Mouse (Mus musculus) cerebellum, postnatal 14 days (tissue): ENCODE data around the gene Rhbdd2.

Experiments
- DNase-seq, 2 experiments: peaks; one replicate each; pipeline ENCODE4 v3.0.0; 2021; ENCODE audit warnings: mixed read lengths in 2 of 2

Gene Rhbdd2

DNA sequence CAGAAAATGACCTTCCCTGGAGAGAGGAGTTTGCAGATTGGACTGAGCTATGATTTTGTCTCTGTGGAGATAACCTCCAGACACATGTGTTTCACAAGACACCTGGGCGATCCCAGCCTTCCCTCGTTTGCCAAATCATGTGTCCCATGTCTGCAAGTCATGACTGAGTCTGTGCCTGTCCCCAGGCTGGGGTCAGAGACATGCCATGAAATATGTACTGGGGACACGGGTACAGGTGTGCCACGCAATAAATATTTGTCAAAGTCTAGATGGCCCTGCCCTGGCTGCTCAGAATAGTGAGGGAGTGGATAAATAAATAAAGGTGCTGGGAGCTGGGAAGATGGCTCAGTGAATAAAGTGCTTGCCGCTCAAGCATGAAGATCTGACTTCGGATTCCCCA lies 13.6 kb downstream of the Rhbdd2 start:
- no peak for DNase-seq

DNA sequence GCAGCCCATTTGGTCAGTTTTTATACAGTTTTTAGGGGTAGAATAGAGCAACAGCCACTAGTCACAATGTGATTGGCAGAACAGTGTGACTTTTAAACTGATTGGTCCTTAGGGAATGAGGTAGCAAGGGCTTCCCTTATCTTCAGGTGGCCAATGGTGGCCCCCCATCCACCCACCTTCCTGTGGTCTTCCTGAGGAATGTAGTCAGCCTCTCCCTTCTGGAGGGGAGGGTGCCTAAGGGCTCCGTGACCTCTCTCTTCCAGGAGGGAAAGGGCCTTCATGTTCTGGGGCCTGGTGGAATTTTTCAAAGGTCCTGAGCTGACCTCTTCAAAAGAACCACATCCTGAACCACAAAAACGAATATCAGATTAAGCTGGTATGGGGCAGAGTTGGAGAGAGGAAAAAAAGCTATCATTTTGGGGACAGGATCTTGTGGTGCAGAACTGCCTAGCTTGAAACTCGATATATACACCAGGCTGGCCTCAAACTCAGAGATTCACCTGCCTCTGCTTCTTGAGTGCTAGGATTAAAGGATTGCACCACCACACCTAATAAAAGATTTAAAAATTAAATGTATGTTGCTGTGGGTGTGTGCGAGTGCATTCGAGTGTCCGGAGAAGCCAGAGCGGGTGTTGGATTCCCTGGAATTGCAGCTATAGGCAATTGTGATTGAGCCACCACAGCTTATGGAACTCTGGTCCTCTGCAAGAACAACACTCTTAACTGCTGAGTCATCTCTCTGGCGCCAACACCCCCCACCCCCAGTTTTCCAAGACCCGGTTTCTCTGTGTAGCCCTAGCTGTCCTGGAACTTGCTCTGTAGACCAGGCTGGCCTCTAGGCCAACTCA lies 16.3 kb downstream of the Rhbdd2 start:
- DNase-seq = no peak

DNA sequence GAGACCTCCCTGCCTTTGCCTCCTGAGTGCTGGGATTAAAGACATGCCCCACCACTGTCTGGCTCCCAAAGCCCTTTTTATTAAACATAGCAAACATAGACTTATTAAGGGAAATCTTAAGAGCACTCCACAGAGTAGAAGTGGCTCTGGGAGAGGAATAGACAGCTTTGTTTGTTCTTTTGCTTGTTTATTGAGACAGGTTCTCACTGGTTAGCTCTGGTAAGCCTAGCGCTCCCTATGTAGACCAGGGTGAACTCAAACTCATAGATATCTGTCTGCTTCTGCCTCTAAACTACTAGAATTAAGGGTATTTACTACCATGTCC lies 16.9 kb downstream of the Rhbdd2 start:
- no peak for DNase-seq

DNA sequence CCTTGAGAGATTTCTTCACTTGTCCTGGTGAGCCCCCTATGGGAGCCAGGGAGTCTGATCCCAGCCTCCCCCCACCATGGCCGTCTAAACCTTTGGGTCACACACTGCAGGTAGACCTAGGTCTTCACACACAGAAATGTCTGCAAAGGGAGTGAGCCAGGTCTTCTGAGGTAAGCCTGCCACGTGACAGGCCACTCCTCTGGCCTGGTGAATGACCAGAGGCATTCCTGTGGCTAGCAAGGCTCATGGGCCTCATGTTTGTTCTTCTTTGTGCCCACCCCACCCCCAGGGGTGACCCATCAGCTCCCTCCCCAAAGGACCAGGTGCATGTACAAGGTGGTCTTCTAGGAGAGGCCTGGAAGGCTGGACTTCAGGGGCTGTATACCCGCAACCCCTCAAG lies 19.1 kb downstream of the Rhbdd2 start:
- DNase-seq = no peak

DNA sequence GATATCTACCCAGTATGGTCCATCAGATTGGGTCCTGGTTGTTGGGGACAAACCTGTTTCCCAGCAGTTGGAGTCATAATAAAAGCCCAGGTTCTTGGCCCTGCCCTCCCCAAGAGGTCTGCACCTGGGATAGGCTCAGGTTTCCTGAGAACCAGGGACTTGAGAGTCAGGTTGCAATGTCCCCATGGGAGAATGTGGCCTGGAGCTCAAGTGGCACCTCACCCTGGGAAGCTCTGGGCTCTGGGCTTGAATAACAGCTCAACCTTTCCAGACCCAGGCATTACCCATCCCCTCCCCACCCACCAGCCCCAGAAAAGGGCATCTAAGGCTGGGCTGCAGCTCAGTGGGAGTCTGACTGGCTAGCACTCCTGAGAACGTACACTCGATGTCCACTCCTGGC lies 20.8 kb downstream of the Rhbdd2 start:
- no peak for DNase-seq

DNA sequence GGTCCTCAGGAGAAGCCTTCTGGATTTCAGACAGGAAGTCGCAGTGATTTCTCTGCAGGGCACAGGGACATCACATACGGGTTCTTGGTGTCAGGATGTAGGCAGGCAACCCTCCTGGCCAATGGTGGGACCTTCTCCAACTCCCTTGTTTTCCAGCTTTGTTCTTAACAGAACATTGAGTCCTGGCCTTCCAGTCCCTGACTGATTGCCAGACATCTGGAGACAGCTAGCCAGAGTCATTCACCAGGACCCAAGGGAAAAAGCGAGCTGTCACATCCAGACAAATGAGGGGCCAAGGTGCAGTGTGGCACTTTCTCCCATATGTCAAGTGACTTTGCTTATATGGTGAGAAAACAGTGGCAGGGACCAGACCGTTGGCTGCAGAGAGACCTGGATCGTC lies 23.6 kb downstream of the Rhbdd2 start:
- DNase-seq = no peak

DNA sequence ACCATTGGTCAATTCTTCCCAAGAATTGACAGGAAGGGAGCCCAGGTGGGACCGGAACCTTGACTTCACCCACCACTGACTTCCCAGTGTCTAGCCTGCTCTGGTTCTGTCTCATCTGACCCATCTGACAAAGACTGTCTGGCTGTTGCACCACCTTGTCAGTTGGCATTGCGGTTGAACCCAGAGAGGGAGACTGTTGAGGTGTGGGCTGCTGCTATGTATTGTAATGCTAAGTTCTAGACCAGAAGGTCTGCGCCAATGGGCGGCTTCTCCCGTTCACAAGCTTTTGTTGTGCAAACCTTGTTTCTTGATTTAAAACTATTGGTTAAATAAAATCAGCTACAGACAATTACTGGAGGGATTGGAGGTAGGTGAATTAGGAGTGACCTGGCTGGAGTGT lies 24.7 kb downstream of the Rhbdd2 start:
- no peak for DNase-seq

DNA sequence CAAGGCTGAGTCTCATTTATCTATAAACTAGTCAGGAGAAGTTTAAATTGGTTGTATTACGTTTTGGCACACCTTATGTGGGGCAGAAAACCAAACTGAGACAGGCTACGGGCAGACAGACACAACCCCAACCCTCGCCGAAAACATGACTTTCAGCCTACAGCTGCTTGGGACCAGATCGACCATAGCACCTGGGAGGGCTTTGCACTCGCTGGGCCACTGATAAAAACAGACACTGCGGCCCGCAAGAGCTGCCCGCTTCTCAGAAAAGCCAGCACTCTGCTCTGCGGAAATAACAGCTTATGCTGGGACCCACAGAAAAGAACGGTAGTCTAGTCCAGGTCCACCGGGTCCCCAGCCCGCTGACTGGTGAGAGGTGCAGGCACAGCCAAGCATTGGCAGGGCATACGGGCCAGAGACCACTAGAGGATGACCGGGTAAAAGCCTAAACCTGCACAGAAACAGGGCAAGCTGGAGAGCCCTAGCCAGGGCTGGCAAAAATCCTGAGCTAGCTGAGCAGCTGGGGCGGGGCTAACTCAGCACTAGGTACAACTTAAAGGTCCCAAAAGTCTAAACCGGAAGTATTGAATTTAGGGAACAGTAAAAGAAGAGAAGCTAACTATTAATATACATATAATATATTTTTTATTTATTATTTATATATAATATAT lies 25.4 kb downstream of the Rhbdd2 start:
- DNase-seq = peak; percentile 16 to 37

DNA sequence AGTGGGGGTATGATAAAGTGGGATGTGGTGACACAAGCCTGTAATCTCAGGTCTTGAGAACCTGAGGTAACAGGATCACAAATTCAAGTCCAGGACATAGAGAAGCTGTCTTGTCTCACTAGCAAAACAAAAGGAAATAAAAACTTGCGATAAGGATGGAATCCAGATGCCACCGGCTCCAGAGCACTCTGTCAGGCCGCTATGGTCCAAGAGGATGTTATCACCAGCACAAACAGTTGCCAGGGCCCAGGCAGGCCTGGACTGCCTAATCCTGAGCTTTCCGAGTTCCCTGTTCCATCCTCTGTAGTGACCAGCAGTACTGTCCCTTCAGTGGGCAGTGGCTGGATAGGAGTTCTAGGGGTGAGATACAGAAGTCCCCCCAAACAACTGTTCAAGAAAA lies 27.5 kb downstream of the Rhbdd2 start:
- no peak for DNase-seq

DNA sequence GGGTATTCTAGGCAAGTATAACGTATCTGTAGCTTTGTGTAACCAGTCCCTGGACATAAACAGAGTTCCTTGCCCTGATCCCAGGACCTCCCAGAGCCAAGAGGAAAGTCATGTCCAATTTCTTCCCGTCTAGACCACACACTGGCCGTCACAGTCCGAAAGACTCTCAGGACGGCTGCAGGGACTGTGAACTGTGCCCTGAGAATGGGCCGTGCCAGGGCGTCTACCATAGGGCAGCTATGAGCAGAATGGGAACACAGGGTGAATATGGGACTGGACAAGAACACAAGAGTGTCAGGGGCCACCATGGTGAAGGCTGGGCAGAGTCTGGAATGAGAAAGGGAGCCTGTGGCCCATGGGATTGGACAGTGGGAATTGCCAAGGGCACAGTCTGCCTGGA lies 28.1 kb downstream of the Rhbdd2 start:
- DNase-seq = no peak

DNA sequence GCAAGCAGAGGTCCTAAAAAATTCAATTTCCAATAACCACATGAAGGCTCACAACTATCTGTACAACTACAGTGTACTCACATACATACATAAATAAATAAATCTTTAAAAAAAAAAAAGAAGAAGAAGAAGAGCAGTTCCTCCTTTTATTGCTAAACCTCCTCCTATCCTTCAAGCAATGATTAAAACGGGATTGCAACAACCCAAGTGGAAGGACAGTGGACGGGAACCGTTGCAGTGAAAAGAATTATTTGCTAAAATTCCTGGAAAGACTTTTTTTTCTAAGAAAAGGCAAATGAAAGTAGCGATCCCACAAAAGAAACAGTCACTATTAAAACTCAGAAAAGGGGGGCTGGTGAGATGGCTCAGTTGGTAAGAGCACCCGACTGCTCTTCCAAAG lies 34.5 kb downstream of the Rhbdd2 start:
- DNase-seq = no peak

DNA sequence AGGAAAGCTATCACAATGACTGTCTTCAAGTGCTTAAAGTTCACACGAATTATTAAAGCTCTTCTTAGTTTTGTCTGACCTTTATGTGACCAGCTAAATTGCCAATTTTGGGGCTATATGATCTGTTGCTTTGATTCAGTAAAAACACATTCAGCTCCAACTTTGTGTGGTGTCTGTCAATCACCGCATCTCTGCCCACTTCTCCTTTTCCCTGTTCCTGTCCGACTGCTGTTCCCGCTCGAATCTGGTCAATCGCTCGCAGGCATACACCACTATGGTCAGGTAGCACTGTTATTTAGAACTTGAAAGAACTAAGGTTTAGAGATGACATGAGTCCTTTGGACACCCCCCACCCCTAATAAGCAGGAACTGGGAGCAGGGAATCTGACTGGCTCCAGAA lies 35.7 kb downstream of the Rhbdd2 start:
- no peak for DNase-seq

DNA sequence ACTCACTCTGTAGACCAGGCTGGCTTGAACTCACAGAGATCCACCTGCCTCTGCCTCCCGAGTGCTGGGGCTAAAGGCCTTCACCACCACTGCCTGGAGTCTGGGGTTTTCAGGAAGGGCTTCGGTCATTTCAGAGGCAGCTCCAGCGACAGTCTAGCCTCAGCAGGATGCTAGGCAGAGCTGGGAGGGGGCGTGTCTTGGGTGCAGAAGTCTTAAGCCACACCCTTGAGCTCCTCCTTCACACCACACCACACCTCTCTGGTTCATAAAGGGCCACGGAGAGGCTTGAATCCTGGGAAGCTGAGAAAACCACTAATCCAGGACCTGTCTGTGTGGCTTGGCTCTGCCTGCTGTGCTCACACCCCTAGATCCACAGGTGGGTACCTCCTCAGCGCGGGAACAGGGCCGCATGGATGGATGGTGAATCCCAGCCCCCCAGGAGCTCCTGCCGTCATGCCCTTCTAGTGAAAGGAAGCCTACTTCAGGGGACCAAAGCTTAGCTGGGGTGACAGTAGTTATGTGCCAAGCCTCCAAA lies 37.4 kb downstream of the Rhbdd2 start, which contains the start of gene Por:
Por (plus strand) TSS at position 293 of the 535 bp plus-strand sequence.
- DNase-seq = no peak

DNA sequence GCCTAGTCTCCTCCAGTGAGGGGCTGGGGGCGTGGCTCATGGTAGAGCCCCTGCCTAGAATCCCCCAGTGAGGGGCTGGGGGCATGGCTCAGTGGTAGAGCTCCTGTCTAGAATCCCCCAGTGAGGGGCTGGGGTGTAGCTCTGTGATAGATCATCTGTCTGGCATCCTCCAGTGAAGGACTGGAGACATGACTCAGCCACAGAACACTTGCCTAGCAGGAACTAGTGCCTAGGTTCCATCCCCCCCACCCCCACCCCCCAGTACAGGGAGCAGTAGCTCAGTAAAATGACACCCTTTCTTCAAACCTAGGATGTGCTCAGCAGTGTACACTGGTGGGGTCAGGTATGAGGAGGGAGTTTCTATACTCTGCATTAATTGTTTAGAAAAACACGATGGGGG lies 38.5 kb downstream of the Rhbdd2 start:
- no peak for DNase-seq

DNA sequence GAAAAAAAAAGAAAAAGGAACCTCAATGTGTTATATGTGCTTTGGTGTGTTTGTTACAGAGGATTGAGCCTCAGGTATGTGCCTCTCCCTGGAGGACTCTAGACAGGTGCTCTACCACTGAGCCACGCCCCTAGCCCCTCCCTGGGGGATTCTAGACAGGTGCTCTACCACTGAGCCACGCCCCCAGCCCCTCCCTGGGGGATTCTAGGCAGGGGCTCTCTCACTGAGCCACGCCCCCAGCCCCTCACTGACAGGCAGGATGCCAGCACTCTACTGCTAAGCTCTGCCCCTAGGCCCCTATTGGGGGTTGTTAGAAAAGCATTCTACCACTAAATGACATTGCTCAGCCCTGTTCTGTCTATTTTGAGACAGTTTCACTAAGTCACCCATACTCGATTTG lies 40.1 kb downstream of the Rhbdd2 start:
- no peak for DNase-seq

DNA sequence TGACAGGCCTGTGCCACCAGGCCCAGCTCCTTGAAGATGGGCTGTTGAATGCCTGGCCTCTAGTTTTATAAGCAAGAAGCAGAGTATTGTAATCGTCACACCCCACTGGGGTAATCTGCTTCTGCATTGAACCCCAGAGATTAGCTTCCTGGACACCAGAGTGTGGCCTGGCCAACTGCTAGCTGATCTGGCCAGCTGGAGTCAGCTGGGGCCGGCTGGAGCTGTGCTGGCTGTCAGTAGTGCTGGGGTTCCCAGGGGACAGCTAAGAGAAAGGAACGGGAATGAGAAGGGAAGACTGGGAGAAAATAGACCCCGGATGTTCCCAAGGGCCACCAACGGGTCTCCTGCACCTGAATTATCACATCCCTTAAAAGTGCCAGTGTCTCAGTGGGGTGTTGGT lies 40.6 kb downstream of the Rhbdd2 start:
- no peak for DNase-seq

DNA sequence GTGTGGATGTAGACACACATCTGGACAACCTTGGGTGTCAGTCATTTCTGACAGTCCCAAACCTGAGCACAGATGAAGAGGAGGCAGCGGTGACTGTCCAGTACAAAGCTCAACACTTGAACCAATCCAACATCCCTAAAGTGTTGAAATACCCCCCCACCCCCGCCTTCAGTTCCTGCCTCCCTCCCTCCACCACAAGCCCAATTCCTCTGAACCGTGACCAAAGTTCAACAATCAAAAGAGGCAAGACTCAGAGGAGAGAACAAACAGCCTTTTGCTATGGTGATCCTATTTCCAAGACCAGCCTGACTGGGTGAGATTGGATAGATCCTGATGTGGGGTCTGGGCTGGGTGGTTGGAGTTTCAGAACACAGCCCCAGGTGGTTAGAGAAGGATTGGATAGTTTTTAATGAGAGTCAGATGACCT lies 41.9 kb downstream of the Rhbdd2 start:
- no peak for DNase-seq

DNA sequence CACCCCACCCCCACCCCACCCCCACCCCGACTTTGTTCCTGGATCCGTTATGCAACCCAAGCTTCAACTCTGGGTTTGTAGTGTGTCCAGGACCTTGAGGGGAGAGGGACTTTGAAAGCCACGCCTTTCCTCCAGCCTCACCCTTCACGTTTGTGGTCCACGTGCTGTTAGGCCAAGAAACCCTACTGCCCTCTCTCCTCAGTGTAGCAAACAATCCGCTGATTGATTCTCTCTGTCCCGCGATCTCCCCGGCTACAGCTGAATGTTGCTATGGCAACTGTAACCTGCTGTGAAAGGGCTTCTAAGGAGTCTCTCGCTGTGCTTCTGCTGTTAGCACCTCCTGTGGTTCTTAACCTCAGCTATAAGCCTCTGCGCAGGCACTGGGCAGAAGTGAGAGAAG lies 42.4 kb downstream of the Rhbdd2 start:
- DNase-seq = peak; percentile 47 to 61

DNA sequence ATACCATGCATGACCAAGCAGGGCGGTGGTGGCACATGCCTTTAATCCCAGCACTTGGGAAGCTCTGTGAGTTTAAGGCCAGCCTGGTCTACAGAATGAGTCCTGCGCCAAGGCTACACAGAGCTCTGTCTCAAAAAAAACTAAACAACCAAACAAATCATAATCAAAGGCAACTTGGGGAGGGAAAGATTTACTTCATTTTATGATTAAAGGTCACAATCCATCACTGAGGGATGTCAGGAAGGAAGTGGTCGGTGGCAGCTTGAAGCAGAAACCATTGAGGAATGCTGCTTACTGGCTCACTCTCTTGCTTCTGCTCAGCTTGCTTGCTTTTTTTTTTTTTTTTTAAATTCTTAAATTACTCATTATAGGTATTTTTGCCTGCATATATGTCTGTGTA lies 44.3 kb downstream of the Rhbdd2 start:
- no peak for DNase-seq

DNA sequence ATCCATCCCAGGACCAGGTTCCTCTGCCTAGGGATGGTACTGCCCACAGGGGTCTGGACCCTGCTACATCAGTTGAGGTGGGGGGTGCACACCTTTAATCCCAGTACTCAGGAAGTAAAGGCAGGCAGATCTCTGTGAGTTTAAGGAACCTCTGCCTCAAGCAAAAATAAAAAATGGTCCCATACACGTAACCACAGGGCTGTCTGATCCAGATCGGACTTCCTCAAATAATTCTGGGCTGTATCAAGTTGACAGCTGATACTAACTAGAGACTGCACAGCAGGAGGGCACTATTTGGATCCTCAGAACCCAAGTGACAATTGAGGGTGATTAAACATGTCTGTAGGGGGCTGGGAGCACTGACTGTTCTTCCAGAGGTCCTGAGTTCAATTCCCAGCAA lies 44.8 kb downstream of the Rhbdd2 start:
- DNase-seq = no peak

DNA sequence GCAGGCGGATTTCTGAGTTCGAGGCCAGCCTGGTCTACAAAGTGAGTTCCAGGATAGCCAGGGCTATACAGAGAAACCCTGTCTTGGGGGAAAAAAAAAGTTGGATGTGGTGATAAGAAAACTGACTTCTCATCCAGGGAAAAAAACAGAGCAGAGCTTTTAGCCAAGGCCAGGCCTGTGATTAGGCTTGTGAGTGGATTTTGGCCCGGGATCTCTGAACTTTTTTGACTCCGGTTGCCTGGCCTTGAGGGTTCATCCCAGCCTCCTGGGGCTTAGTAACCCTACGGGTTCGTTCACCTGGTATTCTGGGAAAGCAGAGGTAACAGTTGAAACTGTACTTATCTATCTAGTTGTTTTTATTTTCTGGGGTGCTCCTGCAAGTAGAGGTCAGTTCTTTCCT lies 46.1 kb downstream of the Rhbdd2 start:
- no peak for DNase-seq

DNA sequence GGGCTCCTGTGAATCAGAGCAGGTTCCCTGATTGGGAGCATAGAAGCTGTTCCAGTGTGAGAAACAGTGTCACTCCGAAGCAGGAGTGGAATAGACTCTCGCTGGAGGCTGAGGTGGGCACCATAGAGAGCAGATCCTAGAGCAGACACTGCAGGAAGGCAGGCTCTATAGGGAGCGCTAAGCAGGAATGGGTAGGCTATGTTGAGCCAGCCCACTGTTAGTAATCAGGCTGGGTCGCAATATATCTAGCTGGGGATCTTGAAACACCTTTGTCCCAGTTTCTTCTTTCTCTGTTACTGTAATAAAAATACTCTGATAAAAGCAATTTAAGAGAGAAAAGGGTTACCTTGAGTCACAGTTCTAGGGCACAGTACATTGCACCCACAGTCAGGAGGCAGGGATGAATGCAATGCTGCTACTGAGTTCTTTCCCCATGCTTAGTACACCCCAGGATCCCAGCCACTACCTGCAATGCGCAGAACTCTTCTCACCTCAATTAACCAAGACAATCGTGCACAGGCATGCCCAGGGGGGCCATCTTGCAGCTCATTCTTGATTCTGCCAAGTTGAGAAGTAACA lies 48.6 kb downstream of the Rhbdd2 start:
- DNase-seq = no peak

DNA sequence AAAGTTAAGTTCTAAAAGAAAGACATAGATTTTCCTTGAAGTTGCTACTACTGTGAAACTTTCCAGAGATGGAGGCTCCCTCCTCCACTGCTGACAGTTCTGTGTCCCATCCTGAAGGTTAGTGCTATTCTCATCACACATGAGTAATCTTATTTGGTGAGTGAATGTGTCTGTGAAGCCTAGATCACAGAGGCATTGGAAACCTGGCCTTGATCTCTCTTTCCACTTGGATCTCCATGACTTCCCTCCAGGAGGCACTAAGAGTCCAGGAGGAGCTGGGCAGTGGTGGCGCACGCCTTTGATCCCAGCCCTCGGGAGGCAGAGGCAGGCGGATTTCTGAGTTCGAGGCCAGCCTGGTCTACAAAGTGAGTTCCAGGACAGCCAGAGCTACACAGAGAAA lies 49.6 kb downstream of the Rhbdd2 start:
- DNase-seq = no peak

DNA sequence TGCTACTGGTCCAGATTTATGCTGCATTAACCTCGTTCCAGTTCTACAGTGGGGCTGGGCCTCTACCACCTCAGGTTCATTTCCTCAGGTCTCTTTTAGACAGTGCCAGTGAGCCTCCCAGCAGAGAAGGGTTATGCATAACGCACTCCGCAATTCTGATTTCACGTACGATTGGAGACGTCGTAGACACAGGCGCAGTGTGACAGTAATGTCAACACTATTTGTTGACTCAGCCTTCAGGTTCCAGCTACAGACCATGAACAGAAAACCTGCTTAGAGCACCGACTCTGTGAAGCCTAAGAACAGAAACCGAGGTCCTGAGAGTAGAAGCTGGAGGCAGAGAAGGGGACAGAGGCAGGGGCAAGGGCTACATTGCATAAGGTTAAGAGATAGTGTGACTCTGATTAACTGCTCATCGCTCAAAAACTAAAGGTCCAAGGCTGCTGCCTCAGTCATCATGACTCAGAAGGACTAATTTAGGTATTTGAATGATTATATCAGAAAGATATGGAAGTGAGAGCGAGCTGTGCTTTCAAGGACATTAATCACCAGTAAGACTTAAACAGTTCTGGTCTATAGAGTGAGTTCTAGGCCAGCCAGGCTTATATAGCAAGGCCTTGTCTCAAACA lies 50.6 kb downstream of the Rhbdd2 start:
- no peak for DNase-seq
